Mouse (Mus musculus) liver, embryonic 16.5 days (tissue): ENCODE results near the gene Zfp982. TPM values are rescaled to one million over a fixed set of nuclear protein-coding genes. Genes with fewer than 3 reads are reported as not detected.
"Not testable (repeated sequence)": the region's sequence is repeated elsewhere in the genome, so short reads cannot be mapped to it uniquely, and the experiment has no call there.

Experiments
- ATAC-seq: fragments of 200-750 bp; cut with Nextera tagmentation; 2 replicates; pipeline ENCODE4 v1.8.0; 2017; ENCODE audit warnings: low read depth, mild to moderate bottlenecking, moderate number of reproducible peaks, moderate library complexity
- H3K27ac ChIP-seq: fragments of 300-500 bp; sonication (generic); 2 replicates; pipeline ENCODE4 v1.5.1; 2014; ENCODE audit warnings: mild to moderate bottlenecking, low read length
- H3K27me3 ChIP-seq: fragments of 300-500 bp; sonication (generic); 2 replicates; pipeline ENCODE4 v1.6.1; 2014; ENCODE audit warnings: low read depth, low read length, mixed read lengths; ENCODE audit not compliant: control insufficient read depth, insufficient read depth
- H3K36me3 ChIP-seq: fragments of 300-500 bp; sonication (generic); 2 replicates; pipeline ENCODE4 v1.6.1; 2014; ENCODE audit warnings: mild to moderate bottlenecking; ENCODE audit not compliant: control insufficient read depth, insufficient read depth
- H3K4me1 ChIP-seq: fragments of 300-500 bp; sonication (generic); 2 replicates; pipeline ENCODE4 v1.6.1; 2014; ENCODE audit warnings: low read depth, low read length, mixed read lengths; ENCODE audit not compliant: control insufficient read depth
- H3K4me2 ChIP-seq: fragments of 300-500 bp; sonication (generic); 2 replicates; pipeline ENCODE4 v1.6.1; 2014; ENCODE audit warnings: low read depth, low read length, mixed read lengths
- H3K4me3 ChIP-seq: fragments of 300-500 bp; sonication (generic); 2 replicates; pipeline ENCODE4 v1.5.1; 2014; ENCODE audit warnings: low read depth, mild to moderate bottlenecking, low read length
- H3K9ac ChIP-seq: fragments of 300-500 bp; sonication (generic); 2 replicates; pipeline ENCODE4 v1.6.1; 2014; ENCODE audit warnings: low read depth, low read length
- H3K9me3 ChIP-seq: fragments of 300-500 bp; sonication (generic); replicated peaks from 2 replicates; pipeline ENCODE4 v1.6.1; 2016; ENCODE audit warnings: low read length; ENCODE audit not compliant: control insufficient read depth
- WGBS: fragments of 180-500 bp; shearing (Covaris S2); extraction: QIAGEN DNeasy Blood & Tissue Kit; methylation state at CpG from one replicate; pipeline ENCODE4 v1.1.7; 2014; ENCODE audit not compliant: insufficient replicate concordance; 5-methylcytosine and 5-hydroxymethylcytosine counted together
- polyA plus RNA-seq: library from polyadenylated mRNA; unstranded; fragments of >200 nt; fragmentation: Nextera tagmentation; extraction: Ambion mirVana; gene quantifications from 2 replicates; pipeline ENCODE4 v1.2.1, GENCODE M21; 2015

Zfp982 gene
- polyA plus RNA-seq, 1 experiment from 2014 or later: 1.2 TPM

DNA sequence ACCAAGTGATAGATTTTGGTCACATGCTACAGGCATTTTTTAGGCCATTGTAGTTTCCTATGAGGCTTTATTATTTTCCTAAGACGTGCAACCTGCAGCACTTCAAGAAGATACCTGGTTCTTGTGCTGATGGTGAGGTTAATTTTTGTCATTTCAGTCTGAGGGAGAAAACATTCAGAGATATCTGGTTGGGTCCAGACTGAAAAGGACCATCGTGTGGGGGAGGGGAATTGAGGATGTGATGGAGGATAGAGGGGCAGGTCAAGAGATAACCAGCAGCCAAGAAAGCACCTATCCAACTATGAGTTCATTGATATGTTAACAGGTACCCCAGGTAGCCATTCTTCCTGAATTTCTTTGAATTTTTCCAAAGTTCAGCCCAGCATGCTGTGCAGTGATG, 62.1 kb downstream of the Zfp982 start:
- 44% methylated on average over 2 of the region's 2 CpGs for WGBS
- not testable (repeated sequence) for H3K36me3 ChIP-seq, H3K27me3 ChIP-seq, ATAC-seq, H3K27ac ChIP-seq, H3K9me3 ChIP-seq, H3K4me2 ChIP-seq, H3K9ac ChIP-seq, H3K4me3 ChIP-seq, H3K4me1 ChIP-seq

DNA sequence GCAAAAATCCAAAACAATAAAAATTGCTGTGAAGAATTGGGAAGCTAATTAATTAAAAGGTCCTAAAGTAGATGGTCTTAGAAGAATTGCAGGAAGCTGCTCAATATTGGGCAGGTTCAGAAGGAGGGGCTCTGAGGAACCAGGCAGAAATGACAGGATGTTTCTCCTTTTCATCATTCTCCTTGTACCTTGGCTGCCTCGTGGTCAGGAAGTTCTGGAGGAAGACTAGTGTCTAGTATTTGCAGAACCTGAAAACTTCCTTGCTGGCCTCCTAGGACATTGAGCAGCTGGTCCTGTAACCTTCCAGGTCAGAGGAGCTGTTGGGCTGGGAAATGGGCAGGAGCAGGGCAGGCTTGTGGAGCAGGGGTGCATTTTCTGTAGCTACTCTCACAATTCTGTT, 64.7 kb downstream of the Zfp982 start:
- not testable (repeated sequence) for ATAC-seq, H3K36me3 ChIP-seq, H3K27ac ChIP-seq, H3K4me2 ChIP-seq, H3K4me1 ChIP-seq, H3K27me3 ChIP-seq, H3K4me3 ChIP-seq, H3K9ac ChIP-seq, H3K9me3 ChIP-seq
- 11% methylated on average over 1 of the region's 1 CpGs for WGBS

DNA sequence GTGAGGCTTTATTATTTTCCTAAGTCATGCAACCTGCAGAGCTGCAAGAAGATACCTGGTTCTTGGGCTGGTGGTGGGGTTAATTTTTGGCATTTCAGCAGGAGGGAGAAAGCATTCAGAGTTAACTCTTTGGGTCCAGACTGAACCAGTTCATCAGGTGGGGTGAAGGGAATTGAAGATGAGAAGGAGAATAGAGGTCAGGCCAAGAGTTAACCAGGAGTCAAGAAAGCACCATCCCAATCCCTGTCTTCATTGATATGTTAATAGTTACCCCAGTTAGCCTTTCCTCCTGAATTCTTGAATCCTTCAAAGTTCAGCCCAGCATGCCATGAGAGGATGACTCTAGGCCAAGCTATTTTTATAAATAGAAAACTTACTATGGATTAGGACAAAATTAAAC, 65.8 kb downstream of the Zfp982 start:
- ATAC-seq, H3K36me3 ChIP-seq, H3K27ac ChIP-seq, H3K4me2 ChIP-seq, H3K4me1 ChIP-seq, H3K4me3 ChIP-seq, H3K27me3 ChIP-seq, H3K9me3 ChIP-seq, H3K9ac ChIP-seq: not testable (repeated sequence)

DNA sequence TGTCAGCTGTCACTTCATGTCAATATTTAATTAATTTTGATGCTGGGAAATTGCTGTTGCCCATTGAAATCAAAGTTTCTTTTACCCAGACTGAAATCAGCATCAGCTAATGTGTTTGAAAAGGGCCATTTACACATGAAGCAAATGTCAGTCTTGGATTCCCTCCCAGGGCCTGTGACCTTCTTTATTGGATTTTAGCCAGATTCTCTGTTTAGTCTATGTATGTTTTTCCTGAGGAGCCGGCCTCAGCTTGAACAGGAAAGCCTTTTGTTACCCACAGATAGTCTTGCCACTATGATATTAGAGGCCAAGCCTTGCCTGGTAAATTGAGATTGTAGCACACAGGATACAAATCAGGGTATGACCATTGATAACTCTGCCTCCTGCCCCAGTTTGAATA, 66.9 kb downstream of the Zfp982 start:
- H3K36me3 ChIP-seq, ATAC-seq, H3K4me2 ChIP-seq, H3K27ac ChIP-seq, H3K4me3 ChIP-seq, H3K27me3 ChIP-seq, H3K4me1 ChIP-seq, H3K9ac ChIP-seq, H3K9me3 ChIP-seq: not testable (repeated sequence)
- 35% methylated on average over 1 of the region's 1 CpGs for WGBS

Other genes starting within 250 kb of the Zfp982 start
- gene Zfp988, start 186.7 kb upstream of the Zfp982 start, polyA plus RNA-seq: 0.05 TPM in 1 of 2 replicates, not detected in the other
- 0.07 TPM in 1 of 2 replicates, not detected in the other for gene Zfp978, start 131.1 kb upstream of the Zfp982 start, polyA plus RNA-seq
- 0.04 and 0.08 TPM in 2 replicates for gene Gm16503, start 47.8 kb downstream of the Zfp982 start, polyA plus RNA-seq
- not detected in 2 replicates for gene Zfp985, start 60.9 kb downstream of the Zfp982 start, polyA plus RNA-seq
- 1.1 and 1.6 TPM in 2 replicates for gene Zfp979, start 150.1 kb downstream of the Zfp982 start, polyA plus RNA-seq
- not detected in 2 replicates for gene Zfp534, start 210.1 kb downstream of the Zfp982 start, polyA plus RNA-seq